Mouse (Mus musculus) embryonic stem cell, embryonic (primary cell): ENCODE data around the gene Brwd1.

ENCODE experiments used
- CTCF ChIA-PET, 4 experiments: fragments of 300-600 bp in 2 of 4; fragments of 350-600 bp in 2 of 4; sonication (Branson Sonifier 250); formaldehyde crosslinking; loops; one replicate each; lab custom pipeline; 2022; ENCODE audit warnings: inconsistent platforms in 2 of 4; lab: Charles Lee
- POLR2A ChIA-PET, 4 experiments: fragments of 300-600 bp in 2 of 4; fragments of 350-600 bp in 2 of 4; sonication (Branson Sonifier 250); formaldehyde crosslinking; loops; one replicate each; lab custom pipeline; 2022; ENCODE audit warnings: antibody characterized with exemption in 4 of 4, inconsistent platforms in 1 of 4; lab: Charles Lee

Gene Brwd1

GRCm38 (mm10) chr16:96088120-96088519, 5.8 kb upstream of the Brwd1 start:
- CTCF ChIA-PET: interaction anchor here in 1 of 4 experiments (0.7 kb wide), 1 partner anchor 1936 kb away, joined by 3 read pairs; no protein-coding TSS in a partner anchor
- POLR2A ChIA-PET: interaction anchor here in 2 of 4 experiments (1.0 to 5.1 kb wide), 5 partner anchors 10 to 321 kb away, joined by 3 to 27 read pairs (median 6); no protein-coding TSS in a partner anchor

GRCm38 (mm10) chr16:96087436-96087835, 5.1 kb upstream of the Brwd1 start:
- ChIA-PET CTCF (interaction anchor here in 2 of 4 experiments (0.6 to 0.7 kb wide), 2 partner anchors 15 to 1935 kb away, joined by 3 to 4 read pairs; no protein-coding TSS in a partner anchor), POLR2A (interaction anchor here in 2 of 4 experiments (0.6 to 5.1 kb wide), 6 partner anchors 10 to 149 kb away, joined by 3 to 27 read pairs (median 4); no protein-coding TSS in a partner anchor)

DNA sequence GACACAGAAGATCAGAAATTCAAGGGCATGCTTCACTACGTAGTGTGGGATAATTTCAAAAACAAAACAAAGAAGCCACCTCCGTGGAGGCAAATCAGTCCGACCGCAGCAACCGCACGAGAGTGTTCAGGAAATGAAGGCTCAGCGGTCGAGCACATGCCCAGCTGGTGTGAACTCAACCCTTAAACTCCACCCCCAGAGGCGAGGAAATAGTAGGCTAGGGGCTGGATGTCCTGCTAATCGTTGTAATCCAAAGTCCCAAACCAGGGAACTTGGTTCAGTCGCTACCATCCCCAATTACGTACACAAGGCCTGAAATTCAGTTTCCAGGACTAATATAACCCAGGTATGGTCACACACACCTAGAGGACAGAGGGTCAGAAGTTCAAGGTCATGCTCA, 4.7 kb upstream of the Brwd1 start:
- CTCF ChIA-PET: interaction anchor here in 1 of 4 experiments (0.6 kb wide), 1 partner anchor 15 kb away, joined by 4 read pairs; no protein-coding TSS in a partner anchor

DNA sequence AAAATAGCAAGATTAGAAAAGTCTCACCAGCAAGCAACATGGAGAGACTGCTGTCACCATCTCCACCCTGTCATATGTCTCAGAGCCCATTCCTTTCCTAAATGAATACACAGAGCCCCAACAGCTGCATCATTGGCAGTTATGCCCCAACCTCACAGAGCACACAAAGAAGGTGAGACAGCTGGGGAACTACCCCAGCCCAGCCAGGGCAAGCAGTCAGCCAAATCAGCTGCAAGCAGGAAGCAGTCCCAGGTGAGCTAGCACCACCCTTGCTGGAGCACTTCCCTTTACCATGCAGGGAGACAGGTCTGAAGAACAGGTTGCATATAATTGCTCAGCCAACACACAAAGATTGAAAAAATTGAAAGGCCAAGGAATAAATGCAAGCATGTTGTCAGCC, 3.3 kb upstream of the Brwd1 start:
- CTCF ChIA-PET: no interaction called here
- POLR2A ChIA-PET: interaction anchor here in 2 of 4 experiments (0.7 to 5.1 kb wide), 7 partner anchors 8 to 46 kb away, joined by 3 to 27 read pairs (median 4); no protein-coding TSS in a partner anchor

More for the DNA sequence above, 4.7 kb upstream of the Brwd1 start:
- POLR2A ChIA-PET: interaction anchor here in 3 of 4 experiments (0.6 to 5.1 kb wide), 7 partner anchors 10 to 149 kb away, joined by 3 to 27 read pairs (median 3); no protein-coding TSS in a partner anchor

GRCm38 (mm10) chr16:96083179-96083646, 887 bp upstream of the Brwd1 start:
- POLR2A ChIA-PET: interaction anchor here (0.6 to 4.4 kb wide), 132 partner anchors 8 to 1324 kb away, joined by 3 to 111 read pairs (median 6); partner anchors contain the start of genes Hmgn1 (in 3 of the 4), Lca5l (in 3 of the 4), Psmg1 (in 3 of the 4) and Wrb (in 3 of the 4)
- CTCF ChIA-PET: interaction anchor here in 3 of 4 experiments (0.5 to 1.5 kb wide), 7 partner anchors 8 to 348 kb away, joined by 3 to 5 read pairs (median 5); partner anchors contain the start of gene Hmgn1 (in 1 of the 3)

DNA sequence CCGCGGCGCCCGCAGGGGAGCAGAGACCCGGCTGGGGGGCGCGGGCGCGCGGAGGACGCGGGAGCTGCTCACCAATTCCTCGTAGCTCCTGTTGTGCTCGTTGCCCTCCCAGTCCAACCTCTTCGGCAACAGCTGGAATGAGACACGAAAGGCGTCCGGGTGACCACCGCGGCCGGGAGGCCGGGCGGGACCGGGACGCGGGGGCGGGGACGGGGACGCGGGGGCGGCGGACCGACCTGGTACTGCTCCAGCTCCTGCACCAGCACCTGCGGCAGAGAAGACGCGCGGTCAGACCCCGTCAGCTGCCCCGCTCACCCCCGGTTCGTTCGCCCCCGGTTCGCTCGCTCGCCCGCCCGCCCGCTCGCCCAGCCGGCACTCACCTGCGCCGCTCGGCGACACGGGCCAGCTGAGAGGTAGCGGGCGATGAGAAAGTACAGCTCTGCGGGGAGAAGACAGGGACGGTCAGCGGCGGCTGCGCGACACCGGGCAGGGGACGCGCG, 534 bp downstream of the Brwd1 start:
- CTCF ChIA-PET: interaction anchor here in 2 of 4 experiments (0.6 to 1.1 kb wide), 6 partner anchors 10 to 276 kb away, joined by 3 to 6 read pairs (median 3); no protein-coding TSS in a partner anchor

DNA sequence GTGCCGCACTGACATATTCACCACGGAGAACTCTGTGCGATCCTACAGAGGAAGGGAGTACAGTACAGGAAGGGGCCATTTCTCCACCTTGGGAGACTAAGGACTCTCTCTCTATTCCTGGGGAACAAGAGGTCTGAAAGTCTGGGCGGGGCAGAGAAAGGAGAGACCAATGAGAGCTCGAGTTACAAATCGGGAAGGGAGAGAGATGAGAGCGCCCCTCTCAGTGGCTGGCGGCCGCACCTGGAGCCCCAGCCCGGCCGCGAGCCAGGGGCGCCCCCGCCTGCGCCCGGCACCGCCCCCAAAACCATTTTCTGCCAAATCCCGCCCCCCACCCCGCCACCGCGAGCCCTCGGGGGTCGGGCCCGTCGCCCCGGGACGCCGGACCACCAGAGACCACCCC, 995 bp downstream of the Brwd1 start:
- ChIA-PET CTCF (interaction anchor here in 2 of 4 experiments (0.6 to 1.1 kb wide), 6 partner anchors 10 to 32 kb away, joined by 3 to 6 read pairs (median 3); no protein-coding TSS in a partner anchor), POLR2A (interaction anchor here (0.6 to 4.4 kb wide), 90 partner anchors 8 to 1893 kb away, joined by 3 to 111 read pairs (median 6); partner anchors contain the start of genes Hmgn1 (in 3 of the 4), Psmg1 (in 3 of the 4), Lca5l (in 2 of the 4) and Wrb (in 2 of the 4))

More for the DNA sequence above, 534 bp downstream of the Brwd1 start:
- POLR2A ChIA-PET: interaction anchor here (0.6 to 4.4 kb wide), 107 partner anchors 8 to 1226 kb away, joined by 3 to 111 read pairs (median 6); partner anchors contain the start of genes Psmg1 (in 4 of the 4), Hmgn1 (in 3 of the 4), Lca5l (in 2 of the 4) and Wrb (in 2 of the 4)

DNA sequence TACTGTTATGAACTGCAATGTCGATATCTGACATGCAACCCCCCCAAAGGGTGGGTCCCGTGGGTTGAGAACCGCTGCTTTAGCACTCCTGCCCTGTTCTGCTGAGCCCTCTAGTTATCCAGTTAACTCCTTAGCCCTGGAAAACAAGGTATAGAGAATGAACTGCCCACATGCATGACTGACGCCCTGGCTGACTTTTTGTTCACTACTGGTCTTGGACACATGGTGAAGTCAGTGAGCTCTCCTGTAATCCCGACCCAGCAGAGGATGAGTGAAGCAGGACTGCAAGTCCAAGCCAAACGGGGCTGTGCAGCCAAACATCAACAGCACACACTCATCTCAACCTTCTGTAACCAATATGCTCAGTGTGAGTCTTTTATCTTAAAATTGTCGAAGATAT, 1.8 kb downstream of the Brwd1 start:
- ChIA-PET CTCF (no interaction called here), POLR2A (interaction anchor here in 3 of 4 experiments (0.9 to 4.4 kb wide), 28 partner anchors 8 to 89 kb away, joined by 3 to 111 read pairs (median 15); partner anchors contain the start of genes Wrb (in 2 of the 3), Hmgn1 (in 1 of the 3) and Psmg1 (in 1 of the 3))

- ChIA-PET CTCF (interaction anchor here in 1 of 4 experiments (1.1 to 1.4 kb wide), 2 partner anchors 13 to 37 kb away, joined by 3 read pairs; no protein-coding TSS in a partner anchor), POLR2A (interaction anchor here (0.9 to 11.7 kb wide), 13 partner anchors 8 to 50 kb away, joined by 3 to 111 read pairs (median 8); partner anchors contain the start of gene Brwd1 (in 3 of the 4))
Observed at GRCm38 (mm10) chr16:96068364-96068763, 14.0 kb downstream of the Brwd1 start.

DNA sequence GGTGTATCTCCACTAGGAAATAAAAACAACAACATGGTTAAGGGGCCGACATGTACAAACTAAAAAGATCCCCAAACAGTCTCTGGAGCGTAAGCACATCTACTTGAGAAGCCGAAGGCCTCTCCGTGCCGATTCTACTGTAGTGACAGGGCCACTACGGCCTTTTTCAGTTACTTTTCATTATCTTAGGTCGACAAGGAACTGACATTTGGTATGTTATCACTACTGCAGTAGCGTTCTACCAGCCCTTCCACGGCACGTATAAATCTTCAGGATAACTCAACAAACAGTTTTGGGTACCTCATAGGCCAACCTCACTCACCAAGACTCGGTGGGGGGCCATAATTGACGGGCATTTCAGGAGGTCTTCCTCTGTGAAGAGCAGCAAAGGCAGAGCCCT, 16.2 kb downstream of the Brwd1 start:
- ChIA-PET CTCF (interaction anchor here in 2 of 4 experiments (0.6 to 1.1 kb wide), 2 partner anchors 16 to 1554 kb away, joined by 3 read pairs; partner anchors contain the start of gene Brwd1 (in 1 of the 2)), POLR2A (interaction anchor here in 3 of 4 experiments (0.9 to 11.7 kb wide), 9 partner anchors 10 to 72 kb away, joined by 3 to 111 read pairs (median 16); partner anchors contain the start of gene Brwd1 (in 3 of the 3))

- ChIA-PET CTCF (interaction anchor here in 1 of 4 experiments (0.9 kb wide), 1 partner anchor 10 kb away, joined by 3 read pairs; no protein-coding TSS in a partner anchor), POLR2A (interaction anchor here (0.6 to 11.7 kb wide), 21 partner anchors 8 to 288 kb away, joined by 3 to 111 read pairs (median 5); partner anchors contain the start of genes Brwd1 (in 3 of the 4) and Psmg1 (in 1 of the 4))
Observed at GRCm38 (mm10) chr16:96064649-96065048, 17.7 kb downstream of the Brwd1 start.

- ChIA-PET POLR2A (interaction anchor here (0.6 to 3.5 kb wide), 20 partner anchors 11 to 663 kb away, joined by 3 to 30 read pairs (median 4); partner anchors contain the start of genes Brwd1 (in 2 of the 4) and Psmg1 (in 1 of the 4)), CTCF (interaction anchor here in 2 of 4 experiments (0.6 to 1.1 kb wide), 3 partner anchors 35 to 83 kb away, joined by 3 read pairs; no protein-coding TSS in a partner anchor)
Observed at GRCm38 (mm10) chr16:96044096-96044495, 38.2 kb downstream of the Brwd1 start.

GRCm38 (mm10) chr16:96040691-96041090, 41.6 kb downstream of the Brwd1 start:
- ChIA-PET POLR2A (interaction anchor here in 2 of 4 experiments (0.7 to 3.5 kb wide), 8 partner anchors 10 to 1255 kb away, joined by 3 to 30 read pairs (median 4); partner anchors contain the start of gene Brwd1 (in 1 of the 2)), CTCF (interaction anchor here in 1 of 4 experiments (0.7 kb wide), 1 partner anchor 1908 kb away, joined by 9 read pairs; no protein-coding TSS in a partner anchor)

GRCm38 (mm10) chr16:96039538-96039937, 42.8 kb downstream of the Brwd1 start:
- ChIA-PET CTCF (no interaction called here), POLR2A (interaction anchor here (0.7 to 3.2 kb wide), 4 partner anchors 11 to 43 kb away, joined by 3 to 11 read pairs (median 4); partner anchors contain the start of gene Brwd1 (in 2 of the 4))

GRCm38 (mm10) chr16:96034473-96034872, 47.9 kb downstream of the Brwd1 start:
- ChIA-PET POLR2A (interaction anchor here in 3 of 4 experiments (0.6 to 3.0 kb wide), 7 partner anchors 9 to 115 kb away, joined by 3 to 9 read pairs (median 3); partner anchors contain the start of genes Brwd1 (in 1 of the 3) and Psmg1 (in 1 of the 3)), CTCF (no interaction called here)

- ChIA-PET CTCF (no interaction called here), POLR2A (interaction anchor here in 2 of 4 experiments (0.8 to 3.0 kb wide), 10 partner anchors 8 to 70 kb away, joined by 3 to 9 read pairs (median 4); partner anchors contain the start of gene Brwd1 (in 1 of the 2))
Observed at GRCm38 (mm10) chr16:96032368-96033043, 49.8 kb downstream of the Brwd1 start.
